Mouse (Mus musculus): ENCODE results near the gene Ciao2a. TPM values are rescaled to one million over a fixed set of nuclear protein-coding genes. Genes with fewer than 3 reads are reported as not detected.

Gene Ciao2a
- total RNA-seq, 2 experiments from 2014 or later: 25.7 to 26.2 TPM

Other genes with a start within 250 kb of the Ciao2a start
- gene Pclaf, start 236.4 kb upstream of the Ciao2a start, total RNA-seq (2021): 1 to 10 TPM; 1.5 to 3.7 TPM
- 10 to 100 TPM; 39.5 to 42.6 TPM for gene Trip4, start 217.8 kb upstream of the Ciao2a start, total RNA-seq (2021)
- 10 to 100 TPM; 45.4 to 46.0 TPM for gene Csnk1g1, start 217.7 kb upstream of the Ciao2a start, total RNA-seq (2021)
- gene Ppib, start 66.4 kb upstream of the Ciao2a start, total RNA-seq (2021): 100 to 1,000 TPM; 252 to 276 TPM
- gene Snx22, start 56.9 kb upstream of the Ciao2a start, total RNA-seq (2021): 1 to 10 TPM; 7.2 to 9.0 TPM
- 10 to 100 TPM; 68.5 to 70.6 TPM for gene Snx1, start within 50 bp of the Ciao2a start, total RNA-seq (2021)
- gene Dapk2, start 31.6 kb downstream of the Ciao2a start, total RNA-seq (2021): 1 to 10 TPM in 1 of 2 experiments, under 1 TPM in 1; 0.71 to 1.1 TPM
- gene Herc1, start 223.8 kb downstream of the Ciao2a start, total RNA-seq (2021): 100 to 1,000 TPM; 112 to 128 TPM